In the genomic region with DNA sequence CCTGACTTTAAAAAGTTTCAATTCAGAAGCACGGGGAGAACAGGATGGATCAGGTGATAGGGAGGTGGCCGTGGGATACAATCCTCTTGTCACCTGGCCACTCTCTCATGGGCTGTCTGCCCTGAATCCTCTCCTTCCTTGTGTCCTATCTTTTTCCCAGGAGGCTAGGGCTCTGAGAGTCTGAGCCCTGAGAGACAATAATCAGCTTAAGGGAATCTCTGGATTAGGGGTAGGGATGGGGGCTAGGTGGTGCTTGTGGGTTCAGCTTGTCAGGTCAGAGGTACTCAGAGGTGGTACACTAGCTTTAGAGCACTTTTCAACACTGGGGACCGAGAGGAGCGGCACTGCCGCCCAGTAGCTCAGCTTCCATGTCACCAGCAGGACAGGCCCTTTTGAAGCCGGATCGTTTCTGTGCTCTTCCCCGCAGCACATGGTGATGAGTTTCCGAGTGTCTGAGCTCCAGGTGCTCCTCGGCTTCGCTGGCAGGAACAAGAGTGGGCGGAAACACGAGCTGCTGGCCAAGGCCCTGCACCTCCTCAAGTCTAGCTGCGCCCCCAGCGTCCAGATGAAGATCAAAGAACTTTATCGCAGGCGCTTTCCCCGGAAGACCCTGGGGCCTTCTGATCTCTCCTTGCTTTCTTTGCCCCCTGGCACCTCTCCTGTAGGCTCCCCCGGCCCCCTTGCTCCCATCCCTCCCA, we compare ENCODE assay signal across 18 mouse cellular contexts. TPM values are rescaled to one million over a fixed set of nuclear protein-coding genes. Genes with fewer than 3 reads are reported as not detected.
A peak's percentile ranks its signal among the peaks of the same experiment; 100 is the strongest.
DNase-seq lines count a peak whose midpoint lies in the region; ATAC-seq and TF ChIP-seq lines count a peak whose summit lies in the region.
"Had no signal": no experiment of that assay in that cellular context is flagged by ENCODE, and none has a peak within 500 bp of the region (broad histone marks: within the 10 kb centered on the region; RNA-seq: fewer than 3 reads in every experiment).

No protein-coding gene starts in this region.

- H3K4me3 ChIP-seq in hindbrain, postnatal 0 days (ENCODE audit: low read length): no peak overlapping the region
- no peak overlapping the region for H3K4me3 ChIP-seq in hindbrain, embryonic 12.5 days
- no peak overlapping the region for H3K4me3 ChIP-seq in midbrain, embryonic 10.5 days
- no peak overlapping the region for H3K4me3 ChIP-seq in midbrain, embryonic 11.5 days (ENCODE audit: low read depth, low read length)
- H3K4me3 ChIP-seq in embryonic facial prominence, embryonic 13.5 days: no peak overlapping the region
- no peak overlapping the region for H3K4me3 ChIP-seq in stomach, embryonic 16.5 days (replicated peaks; ENCODE audit: low read length)
- H3K4me3 ChIP-seq: embryonic facial prominence, embryonic 15.5 days; heart, embryonic 15.5 days; liver, embryonic 15.5 days; midbrain, embryonic 13.5 days had no signal

- no peaks in the 10 kb centered on the region for H3K27me3 ChIP-seq in hindbrain, postnatal 0 days (ENCODE audit: insufficient read depth, low read length)
- no peaks in the 10 kb centered on the region for H3K27me3 ChIP-seq in hindbrain, embryonic 12.5 days
- no peaks in the 10 kb centered on the region for H3K27me3 ChIP-seq in midbrain, embryonic 10.5 days (ENCODE audit: low read depth, poor library complexity, severe bottlenecking)
- H3K27me3 ChIP-seq in midbrain, embryonic 11.5 days (ENCODE audit: control insufficient read depth, insufficient read depth, low read length): no peaks in the 10 kb centered on the region
- H3K27me3 ChIP-seq in embryonic facial prominence, embryonic 13.5 days: no peaks in the 10 kb centered on the region
- no peaks in the 10 kb centered on the region for H3K27me3 ChIP-seq in stomach, embryonic 16.5 days (ENCODE audit: control insufficient read depth, insufficient read depth, low read length)
- H3K27me3 ChIP-seq: embryonic facial prominence, embryonic 15.5 days; heart, embryonic 15.5 days; midbrain, embryonic 13.5 days had no signal

- peak; percentile 20 for TF ChIP-seq CTCF in hindbrain, postnatal 0 days (IDR thresholded peaks at IDR 0.05; ENCODE audit: low read depth)

- DNase-seq in hindbrain, postnatal 0 days (ENCODE audit: low spot score): no peak
- no peak for DNase-seq in midbrain, embryonic 10.5 days (ENCODE audit: low spot score)
- DNase-seq in midbrain, embryonic 11.5 days (ENCODE audit: low spot score, missing footprints): no peak
- DNase-seq in adrenal gland, postnatal 10 days: no peak
- DNase-seq: adrenal gland, postnatal 14 days; cerebellum, adult 11 months; gastrocnemius, postnatal 25 days; kidney, postnatal 36 days; thymus, postnatal 25 days had no signal

- no peak for ATAC-seq in hindbrain, postnatal 0 days
- no peak for ATAC-seq in hindbrain, embryonic 12.5 days (ENCODE audit: low FRiP score)
- no peak for ATAC-seq in midbrain, embryonic 11.5 days (ENCODE audit: low FRiP score)
- ATAC-seq in embryonic facial prominence, embryonic 13.5 days (ENCODE audit: insufficient number of reproducible peaks, insufficient read depth, low FRiP score, low TSS enrichment, low read depth): no peak
- no peak for ATAC-seq in stomach, embryonic 16.5 days (ENCODE audit: insufficient read depth, low FRiP score)
- ATAC-seq: forebrain, embryonic 16.5 days; hindbrain, embryonic 16.5 days; midbrain, embryonic 13.5 days had no signal

- no peak overlapping the region for H3K27ac ChIP-seq in hindbrain, postnatal 0 days
- H3K27ac ChIP-seq in hindbrain, embryonic 12.5 days: no peak overlapping the region
- 0 out of 2 replicates have a peak overlapping the region, but pooled peaks have one; percentile 28 for H3K27ac ChIP-seq in midbrain, embryonic 10.5 days (replicated peaks)
- no peak overlapping the region for H3K27ac ChIP-seq in midbrain, embryonic 11.5 days (ENCODE audit: low read depth, low read length)
- H3K27ac ChIP-seq in embryonic facial prominence, embryonic 13.5 days: no peak overlapping the region
- no peak overlapping the region for H3K27ac ChIP-seq in stomach, embryonic 16.5 days (ENCODE audit: low read length)
- H3K27ac ChIP-seq: embryonic facial prominence, embryonic 15.5 days; heart, embryonic 15.5 days; liver, embryonic 15.5 days; midbrain, embryonic 13.5 days had no signal

- peaks cover 10% of the 10 kb centered on the region for H3K4me1 ChIP-seq in hindbrain, postnatal 0 days (ENCODE audit: insufficient read depth, low read length)
- peaks cover 22% of the 10 kb centered on the region for H3K4me1 ChIP-seq in hindbrain, embryonic 12.5 days
- peaks cover 38% of the 10 kb centered on the region for H3K4me1 ChIP-seq in midbrain, embryonic 10.5 days
- peaks cover 11% of the 10 kb centered on the region; the same call in 1 of the 2 replicates for H3K4me1 ChIP-seq in midbrain, embryonic 11.5 days (ENCODE audit: control insufficient read depth, insufficient read depth, low read length)
- H3K4me1 ChIP-seq in embryonic facial prominence, embryonic 13.5 days: peaks cover 25% of the 10 kb centered on the region
- H3K4me1 ChIP-seq in stomach, embryonic 16.5 days (ENCODE audit: control insufficient read depth, insufficient read depth, low read length): peaks cover 20% of the 10 kb centered on the region

- H3K4me2 ChIP-seq in hindbrain, postnatal 0 days (ENCODE audit: low read depth, low read length): no peak overlapping the region
- H3K4me2 ChIP-seq in hindbrain, embryonic 12.5 days (replicated peaks): no peak overlapping the region
- H3K4me2 ChIP-seq in midbrain, embryonic 11.5 days: no peak overlapping the region
- H3K4me2 ChIP-seq in embryonic facial prominence, embryonic 13.5 days: peak overlapping the region; percentile 7; the same call in 1 of the 2 replicates
- H3K4me2 ChIP-seq in stomach, embryonic 16.5 days (ENCODE audit: low read depth, low read length): no peak overlapping the region
- H3K4me2 ChIP-seq: embryonic facial prominence, embryonic 15.5 days; heart, embryonic 15.5 days; liver, embryonic 15.5 days; midbrain, embryonic 13.5 days had no signal

- no peak overlapping the region for H3K9ac ChIP-seq in hindbrain, postnatal 0 days (replicated peaks; ENCODE audit: low read length)
- H3K9ac ChIP-seq in hindbrain, embryonic 12.5 days: no peak overlapping the region
- no peak overlapping the region for H3K9ac ChIP-seq in midbrain, embryonic 11.5 days (ENCODE audit: low read length)
- peak overlapping the region; percentile 49; the same call in 1 of the 2 replicates for H3K9ac ChIP-seq in embryonic facial prominence, embryonic 13.5 days
- peak overlapping the region; percentile 23; the same call in 1 of the 2 replicates for H3K9ac ChIP-seq in stomach, embryonic 16.5 days (ENCODE audit: low read length)
- H3K9ac ChIP-seq: embryonic facial prominence, embryonic 15.5 days; heart, embryonic 15.5 days; liver, embryonic 15.5 days; midbrain, embryonic 13.5 days had no signal

- H3K9me3 ChIP-seq in hindbrain, postnatal 0 days (ENCODE audit: low read length): no peaks in the 10 kb centered on the region
- H3K9me3 ChIP-seq in hindbrain, embryonic 12.5 days (replicated peaks): no peaks in the 10 kb centered on the region
- H3K9me3 ChIP-seq in midbrain, embryonic 10.5 days (replicated peaks): no peaks in the 10 kb centered on the region
- no peaks in the 10 kb centered on the region for H3K9me3 ChIP-seq in midbrain, embryonic 11.5 days (ENCODE audit: control insufficient read depth, low read length)
- H3K9me3 ChIP-seq in embryonic facial prominence, embryonic 13.5 days: no peaks in the 10 kb centered on the region
- H3K9me3 ChIP-seq in stomach, embryonic 16.5 days (replicated peaks; ENCODE audit: control insufficient read depth, low read length): no peaks in the 10 kb centered on the region
- H3K9me3 ChIP-seq: embryonic facial prominence, embryonic 15.5 days; heart, embryonic 15.5 days; liver, embryonic 15.5 days; midbrain, embryonic 13.5 days had no signal

- 62% methylated on average over 19 of the region's 19 CpGs for WGBS in hindbrain, postnatal 0 days
- 57% methylated on average over 19 of the region's 19 CpGs for WGBS in hindbrain, embryonic 12.5 days
- 57% methylated on average over 19 of the region's 19 CpGs for WGBS in midbrain, embryonic 10.5 days
- WGBS in midbrain, embryonic 11.5 days: 55% methylated on average over 19 of the region's 19 CpGs
- 47% methylated on average over 19 of the region's 19 CpGs for WGBS in embryonic facial prominence, embryonic 13.5 days
- 61% methylated on average over 19 of the region's 19 CpGs for WGBS in stomach, embryonic 16.5 days

- peaks cover 30% of the 10 kb centered on the region for H3K36me3 ChIP-seq in hindbrain, postnatal 0 days (ENCODE audit: insufficient read depth, low read length)
- H3K36me3 ChIP-seq in hindbrain, embryonic 12.5 days: peaks cover 42% of the 10 kb centered on the region
- H3K36me3 ChIP-seq in midbrain, embryonic 10.5 days: peaks cover 49% of the 10 kb centered on the region
- peaks cover 10% of the 10 kb centered on the region for H3K36me3 ChIP-seq in midbrain, embryonic 11.5 days (ENCODE audit: control insufficient read depth, insufficient read depth, low read length)
- H3K36me3 ChIP-seq in embryonic facial prominence, embryonic 13.5 days: peaks cover 49% of the 10 kb centered on the region
- peaks cover 12% of the 10 kb centered on the region; the same call in 1 of the 2 replicates for H3K36me3 ChIP-seq in stomach, embryonic 16.5 days (ENCODE audit: control insufficient read depth, insufficient read depth, low read length)

RNA-seq across cellular contexts. Expression of gene Pias3, which starts 3.0 kb away (rescaled TPM):
- 37.5 and 46.1 TPM in 2 replicates for total RNA-seq in hindbrain, postnatal 0 days (2014; rRNA removed)
- 41.3 and 44.3 TPM in 2 replicates for polyA plus RNA-seq in hindbrain, postnatal 0 days (2015; fragmentation: Nextera tagmentation; extraction: Ambion mirVana)
- 48.2 and 55.0 TPM in 2 replicates for polyA plus RNA-seq in hindbrain, embryonic 12.5 days (2016; fragmentation: Nextera tagmentation; extraction: Ambion mirVana)
- polyA plus RNA-seq in midbrain, embryonic 10.5 days (2016; fragmentation: Nextera tagmentation; extraction: Ambion mirVana): 50.6 and 57.3 TPM in 2 replicates
- polyA plus RNA-seq in midbrain, embryonic 11.5 days (2014; fragmentation: Nextera tagmentation; extraction: Ambion mirVana): 26.8 and 29.2 TPM in 2 replicates
- 71.5 and 75.2 TPM in 2 replicates for polyA plus RNA-seq in embryonic facial prominence, embryonic 13.5 days (2015; fragmentation: Nextera tagmentation; extraction: Ambion mirVana)
- polyA plus RNA-seq in stomach, embryonic 16.5 days (2015; fragmentation: Nextera tagmentation; extraction: Ambion mirVana): 54.6 and 60.2 TPM in 2 replicates
- 10 to 100 TPM; 22.0 to 32.0 TPM for total RNA-seq in adrenal gland, postnatal 10 days (2021)

RNA-seq across cellular contexts. Expression of gene Nudt17, which starts 9.2 kb away (rescaled TPM):
- 13.0 and 13.4 TPM in 2 replicates for total RNA-seq in hindbrain, postnatal 0 days (2014; rRNA removed)
- 17.6 and 17.8 TPM in 2 replicates for polyA plus RNA-seq in hindbrain, postnatal 0 days (2015; fragmentation: Nextera tagmentation; extraction: Ambion mirVana)
- polyA plus RNA-seq in hindbrain, embryonic 12.5 days (2016; fragmentation: Nextera tagmentation; extraction: Ambion mirVana): 10.9 and 13.9 TPM in 2 replicates
- 16.6 and 20.0 TPM in 2 replicates for polyA plus RNA-seq in midbrain, embryonic 10.5 days (2016; fragmentation: Nextera tagmentation; extraction: Ambion mirVana)
- polyA plus RNA-seq in midbrain, embryonic 11.5 days (2014; fragmentation: Nextera tagmentation; extraction: Ambion mirVana): 14.4 and 16.3 TPM in 2 replicates
- polyA plus RNA-seq in embryonic facial prominence, embryonic 13.5 days (2015; fragmentation: Nextera tagmentation; extraction: Ambion mirVana): 13.5 and 16.5 TPM in 2 replicates
- polyA plus RNA-seq in stomach, embryonic 16.5 days (2015; fragmentation: Nextera tagmentation; extraction: Ambion mirVana): 7.0 and 9.2 TPM in 2 replicates
- 1 to 10 TPM; 3.1 to 5.3 TPM for total RNA-seq in adrenal gland, postnatal 10 days (2021)

RNA-seq across cellular contexts. Expression of gene Polr3c, which starts 28.3 kb away (rescaled TPM):
- 10.9 and 11.7 TPM in 2 replicates for total RNA-seq in hindbrain, postnatal 0 days (2014; rRNA removed)
- polyA plus RNA-seq in hindbrain, postnatal 0 days (2015; fragmentation: Nextera tagmentation; extraction: Ambion mirVana): 26.3 and 29.1 TPM in 2 replicates
- polyA plus RNA-seq in hindbrain, embryonic 12.5 days (2016; fragmentation: Nextera tagmentation; extraction: Ambion mirVana): 35.9 and 36.0 TPM in 2 replicates
- 44.3 and 47.0 TPM in 2 replicates for polyA plus RNA-seq in midbrain, embryonic 10.5 days (2016; fragmentation: Nextera tagmentation; extraction: Ambion mirVana)
- 35.7 and 41.6 TPM in 2 replicates for polyA plus RNA-seq in midbrain, embryonic 11.5 days (2014; fragmentation: Nextera tagmentation; extraction: Ambion mirVana)
- polyA plus RNA-seq in embryonic facial prominence, embryonic 13.5 days (2015; fragmentation: Nextera tagmentation; extraction: Ambion mirVana): 33.3 and 34.5 TPM in 2 replicates
- 30.3 and 33.9 TPM in 2 replicates for polyA plus RNA-seq in stomach, embryonic 16.5 days (2015; fragmentation: Nextera tagmentation; extraction: Ambion mirVana)
- 10 to 100 TPM; 28.0 to 32.7 TPM for total RNA-seq in adrenal gland, postnatal 10 days (2021)

RNA-seq across cellular contexts. Expression of gene Rnf115, which starts 28.3 kb away (rescaled TPM):
- total RNA-seq in hindbrain, postnatal 0 days (2014; rRNA removed): 47.9 and 53.8 TPM in 2 replicates
- 76.6 and 81.2 TPM in 2 replicates for polyA plus RNA-seq in hindbrain, postnatal 0 days (2015; fragmentation: Nextera tagmentation; extraction: Ambion mirVana)
- 78.2 and 87.9 TPM in 2 replicates for polyA plus RNA-seq in hindbrain, embryonic 12.5 days (2016; fragmentation: Nextera tagmentation; extraction: Ambion mirVana)
- 73.0 and 73.5 TPM in 2 replicates for polyA plus RNA-seq in midbrain, embryonic 10.5 days (2016; fragmentation: Nextera tagmentation; extraction: Ambion mirVana)
- 90.3 and 98.8 TPM in 2 replicates for polyA plus RNA-seq in midbrain, embryonic 11.5 days (2014; fragmentation: Nextera tagmentation; extraction: Ambion mirVana)
- polyA plus RNA-seq in embryonic facial prominence, embryonic 13.5 days (2015; fragmentation: Nextera tagmentation; extraction: Ambion mirVana): 47.9 and 53.1 TPM in 2 replicates
- polyA plus RNA-seq in stomach, embryonic 16.5 days (2015; fragmentation: Nextera tagmentation; extraction: Ambion mirVana): 34.0 and 38.4 TPM in 2 replicates
- total RNA-seq in adrenal gland, postnatal 10 days (2021): 10 to 100 TPM; 34.1 to 35.7 TPM

RNA-seq across cellular contexts. Expression of gene Ankrd35, which starts 29.2 kb away (rescaled TPM):
- total RNA-seq in hindbrain, postnatal 0 days (2014; rRNA removed): 2.1 and 6.4 TPM in 2 replicates
- polyA plus RNA-seq in hindbrain, postnatal 0 days (2015; fragmentation: Nextera tagmentation; extraction: Ambion mirVana): 2.8 and 3.0 TPM in 2 replicates
- polyA plus RNA-seq in hindbrain, embryonic 12.5 days (2016; fragmentation: Nextera tagmentation; extraction: Ambion mirVana): 0.57 and 0.58 TPM in 2 replicates
- polyA plus RNA-seq in midbrain, embryonic 10.5 days (2016; fragmentation: Nextera tagmentation; extraction: Ambion mirVana): 0.06 and 0.29 TPM in 2 replicates
- polyA plus RNA-seq in midbrain, embryonic 11.5 days (2014; fragmentation: Nextera tagmentation; extraction: Ambion mirVana): 0.10 and 0.19 TPM in 2 replicates
- polyA plus RNA-seq in embryonic facial prominence, embryonic 13.5 days (2015; fragmentation: Nextera tagmentation; extraction: Ambion mirVana): 1.3 and 2.1 TPM in 2 replicates
- 8.0 and 10.5 TPM in 2 replicates for polyA plus RNA-seq in stomach, embryonic 16.5 days (2015; fragmentation: Nextera tagmentation; extraction: Ambion mirVana)
- total RNA-seq in adrenal gland, postnatal 10 days (2021): 1 to 10 TPM; 1.5 to 1.9 TPM

Comparison
In these comparisons a context has a peak if more than half of its experiments do, and no peak if none do; other contexts are left out.
1. H3K9ac ChIP-seq: peak in embryonic facial prominence, embryonic 13.5 days (single experiment) and stomach, embryonic 16.5 days (single experiment); none in hindbrain, postnatal 0 days (single experiment), hindbrain, embryonic 12.5 days (single experiment) and midbrain, embryonic 11.5 days (single experiment).